Mouse (Mus musculus) liver, embryonic 11.5 days (tissue): Measurements from ENCODE around the gene Fam43b. TPM values are rescaled to one million over a fixed set of nuclear protein-coding genes. Genes with fewer than 3 reads are reported as not detected.

Experiments used
- ATAC-seq: fragments of 200-750 bp; cut with Nextera tagmentation; replicated peaks from 2 replicates; pipeline ENCODE4 v1.8.0; 2017; ENCODE audit warnings: moderate number of reproducible peaks, mild to moderate bottlenecking, moderate TSS enrichment, moderate library complexity; ENCODE audit not compliant: low FRiP score
- DNase-seq: peaks from one replicate; pipeline ENCODE4 v3.0.0-alpha.2; 2017; ENCODE audit warnings: low spot score
- H3K27ac ChIP-seq: fragments of 300-500 bp; sonication (generic); 2 replicates; pipeline ENCODE4 v1.5.1; 2014; ENCODE audit warnings: mild to moderate bottlenecking, low read depth, low read length, control low read depth
- H3K27me3 ChIP-seq: fragments of 300-500 bp; sonication (generic); replicated peaks from 2 replicates; pipeline ENCODE4 v1.6.1; 2014; ENCODE audit warnings: low read length, mixed read lengths; ENCODE audit not compliant: control insufficient read depth, insufficient read depth
- H3K36me3 ChIP-seq: fragments of 300-500 bp; sonication (generic); 2 replicates; pipeline ENCODE4 v1.6.1; 2014; ENCODE audit warnings: mild to moderate bottlenecking, low read length, moderate library complexity, mixed read lengths; ENCODE audit not compliant: control insufficient read depth, insufficient read depth
- H3K4me1 ChIP-seq: fragments of 300-500 bp; sonication (generic); replicated peaks from 2 replicates; pipeline ENCODE4 v1.6.1; 2014; ENCODE audit warnings: low read length, mixed read lengths; ENCODE audit not compliant: control insufficient read depth, insufficient read depth
- H3K4me2 ChIP-seq: fragments of 300-500 bp; sonication (generic); 2 replicates; pipeline ENCODE4 v1.6.1; 2014; ENCODE audit warnings: mild to moderate bottlenecking, control low read depth, moderate library complexity
- H3K4me3 ChIP-seq: fragments of 300-500 bp; sonication (generic); 2 replicates; pipeline ENCODE4 v1.5.1; 2014; ENCODE audit warnings: low read depth, low read length, control low read depth
- H3K9ac ChIP-seq: fragments of 300-500 bp; sonication (generic); 2 replicates; pipeline ENCODE4 v1.6.1; 2014; ENCODE audit warnings: low read depth, low read length, control low read depth
- H3K9me3 ChIP-seq: fragments of 300-500 bp; sonication (generic); 2 replicates; pipeline ENCODE4 v1.6.1; 2016; ENCODE audit warnings: low read length, inconsistent platforms, mixed read lengths; ENCODE audit not compliant: control insufficient read depth
- WGBS: fragments of 180-500 bp; shearing (Covaris S2); extraction: QIAGEN DNeasy Blood & Tissue Kit; methylation state at CpG from one replicate; pipeline ENCODE4 v1.1.7; 2014; 5-methylcytosine and 5-hydroxymethylcytosine counted together
- polyA plus RNA-seq: library from polyadenylated mRNA; unstranded; fragments of >200 nt; fragmentation: Nextera tagmentation; extraction: Ambion mirVana; gene quantifications from 2 replicates; pipeline ENCODE4 v1.2.1, GENCODE M21; 2014

Fam43b gene
- polyA plus RNA-seq, 1 experiment from 2014 or later: 0.21 TPM

GRCm38 (mm10) chr4:138362883-138363282 lies 33.4 kb downstream of the Fam43b start:
- ATAC-seq (no peak), DNase-seq (no peak)
- no peak overlapping the region for H3K4me2 ChIP-seq
- H3K36me3 ChIP-seq: no peaks in the 10 kb centered on the region
- peaks cover 5% of the 10 kb centered on the region for H3K27me3 ChIP-seq
- no peak overlapping the region for H3K4me3 ChIP-seq
- H3K9me3 ChIP-seq: no peaks in the 10 kb centered on the region
- 78% methylated on average over 7 of the region's 7 CpGs for WGBS
- H3K4me1 ChIP-seq: peaks cover 6% of the 10 kb centered on the region; the same call in 1 of the 2 replicates
- H3K27ac ChIP-seq: no peak overlapping the region
- no peak overlapping the region for H3K9ac ChIP-seq

DNA sequence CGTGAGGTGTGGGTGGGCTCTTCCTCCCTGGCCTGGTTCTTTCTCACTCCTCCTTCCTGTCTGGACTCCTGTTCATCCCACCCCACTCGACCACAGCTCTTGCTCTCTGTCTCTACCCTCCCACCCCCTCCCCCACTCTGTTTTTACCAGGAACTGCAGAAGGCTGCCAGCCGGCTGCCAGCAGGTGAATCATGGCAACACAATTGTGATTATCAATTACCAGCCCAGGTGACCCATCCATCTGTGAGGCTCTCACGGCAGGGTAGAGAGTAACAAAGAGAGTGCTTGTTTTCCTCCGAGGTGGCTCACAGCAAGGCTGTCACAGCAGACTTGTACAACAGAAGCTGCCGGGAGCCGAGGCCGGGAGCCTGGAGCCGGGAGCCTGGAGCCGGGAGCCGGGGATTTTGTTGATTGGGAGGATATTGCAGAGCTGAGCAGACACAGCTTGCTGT lies 34.9 kb downstream of the Fam43b start:
- no peak overlapping the region for H3K4me2 ChIP-seq
- 26% methylated on average over 11 of the region's 11 CpGs for WGBS

DNA sequence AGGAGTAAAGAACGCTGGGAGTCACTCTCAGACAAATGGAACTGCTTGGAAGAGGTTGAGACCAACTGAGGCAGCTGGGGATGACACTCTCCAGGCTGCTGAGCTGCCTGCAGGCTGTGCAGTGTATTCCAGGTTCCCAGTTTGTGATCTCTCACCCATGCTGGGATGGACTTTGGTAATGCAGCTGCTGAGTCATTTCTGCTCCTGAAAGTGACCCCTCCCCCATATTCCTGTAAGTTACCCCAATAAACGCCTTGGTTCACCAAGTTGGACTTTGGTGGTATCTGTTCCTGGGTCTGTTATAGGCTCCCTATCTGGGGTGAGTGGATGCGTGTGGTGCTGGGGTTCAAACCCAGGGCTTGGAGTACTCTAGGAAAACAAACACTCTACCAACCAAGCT lies 38.2 kb downstream of the Fam43b start:
- ATAC-seq (no peak), DNase-seq (no peak)
- Histone ChIP-seq H3K27ac (no peak overlapping the region), H3K4me3 (no peak overlapping the region), H3K9me3 (no peaks in the 10 kb centered on the region), H3K4me1 (no peaks in the 10 kb centered on the region; the same call in 1 of the 2 replicates), H3K27me3 (no peaks in the 10 kb centered on the region; the same call in 1 of the 2 replicates), H3K36me3 (no peaks in the 10 kb centered on the region), H3K9ac (no peak overlapping the region), H3K4me2 (no peak overlapping the region)
- 67% methylated on average over 3 of the region's 3 CpGs for WGBS

More for the DNA sequence above, 34.9 kb downstream of the Fam43b start:
- Histone ChIP-seq H3K4me1 (no peaks in the 10 kb centered on the region), H3K4me3 (no peak overlapping the region), H3K27me3 (no peaks in the 10 kb centered on the region; the same call in 1 of the 2 replicates), H3K9ac (no peak overlapping the region), H3K9me3 (no peaks in the 10 kb centered on the region), H3K27ac (no peak overlapping the region), H3K36me3 (no peaks in the 10 kb centered on the region)
- ATAC-seq (no peak), DNase-seq (no peak)

DNA sequence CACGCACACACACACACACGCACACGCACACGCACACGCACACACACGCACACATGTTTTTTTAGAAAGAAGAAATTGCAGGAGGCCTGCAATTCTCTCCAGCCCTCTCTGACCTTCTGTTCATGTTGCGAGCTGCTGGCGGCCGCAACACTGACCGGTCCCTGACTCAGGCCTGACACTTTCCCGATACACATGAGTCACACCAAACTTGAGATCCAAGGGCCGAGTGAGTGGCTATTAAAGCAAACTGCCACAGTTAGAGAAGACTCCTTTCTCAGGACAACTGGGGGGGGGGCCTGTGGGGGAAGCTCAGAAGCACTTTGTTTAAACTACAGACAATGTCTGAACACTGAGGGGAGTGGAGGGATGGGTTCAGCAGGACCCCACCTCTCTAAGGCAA lies 39.8 kb downstream of the Fam43b start:
- DNase-seq (no peak), ATAC-seq (no peak)
- WGBS: 90% methylated on average over 12 of the region's 12 CpGs
- Histone ChIP-seq H3K36me3 (no peaks in the 10 kb centered on the region), H3K4me2 (no peak overlapping the region), H3K9ac (no peak overlapping the region), H3K4me1 (no peaks in the 10 kb centered on the region; the same call in 1 of the 2 replicates), H3K27ac (no peak overlapping the region), H3K27me3 (no peaks in the 10 kb centered on the region; the same call in 1 of the 2 replicates), H3K4me3 (no peak overlapping the region), H3K9me3 (no peaks in the 10 kb centered on the region)

- Histone ChIP-seq H3K9ac (no peak overlapping the region), H3K27me3 (no peaks in the 10 kb centered on the region; the same call in 1 of the 2 replicates), H3K4me1 (no peaks in the 10 kb centered on the region; the same call in 1 of the 2 replicates), H3K27ac (no peak overlapping the region), H3K36me3 (no peaks in the 10 kb centered on the region), H3K9me3 (no peaks in the 10 kb centered on the region), H3K4me3 (no peak overlapping the region), H3K4me2 (no peak overlapping the region)
- 85% methylated on average over 8 of the region's 8 CpGs for WGBS
- no peak for DNase-seq
- ATAC-seq: no peak
Observed at GRCm38 (mm10) chr4:138356141-138356540, 40.2 kb downstream of the Fam43b start.

DNA sequence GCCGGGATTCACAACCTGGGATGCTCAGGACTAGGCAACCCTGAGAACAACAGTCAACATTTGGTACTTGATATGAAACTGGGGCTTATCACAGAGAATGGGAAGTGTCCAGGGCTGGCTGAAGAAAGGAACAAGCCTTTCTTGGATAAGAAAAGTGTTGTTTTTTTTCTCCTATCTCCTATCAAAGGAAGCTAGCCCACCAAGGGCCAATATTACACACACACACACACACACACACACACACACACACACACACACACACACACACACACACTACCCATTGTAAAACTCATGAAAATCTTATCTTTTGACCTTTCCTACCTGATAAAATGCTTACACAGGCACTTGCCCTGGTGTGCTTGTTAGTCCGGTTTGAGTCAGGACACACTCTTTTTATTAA lies 40.8 kb downstream of the Fam43b start:
- Histone ChIP-seq H3K36me3 (no peaks in the 10 kb centered on the region), H3K27me3 (no peaks in the 10 kb centered on the region), H3K4me3 (no peak overlapping the region), H3K9me3 (no peaks in the 10 kb centered on the region), H3K4me1 (no peaks in the 10 kb centered on the region; the same call in 1 of the 2 replicates), H3K27ac (no peak overlapping the region), H3K9ac (no peak overlapping the region), H3K4me2 (no peak overlapping the region)
- DNase-seq: no peak
- no peak for ATAC-seq
- WGBS: 73% methylated on average over 2 of the region's 2 CpGs

DNA sequence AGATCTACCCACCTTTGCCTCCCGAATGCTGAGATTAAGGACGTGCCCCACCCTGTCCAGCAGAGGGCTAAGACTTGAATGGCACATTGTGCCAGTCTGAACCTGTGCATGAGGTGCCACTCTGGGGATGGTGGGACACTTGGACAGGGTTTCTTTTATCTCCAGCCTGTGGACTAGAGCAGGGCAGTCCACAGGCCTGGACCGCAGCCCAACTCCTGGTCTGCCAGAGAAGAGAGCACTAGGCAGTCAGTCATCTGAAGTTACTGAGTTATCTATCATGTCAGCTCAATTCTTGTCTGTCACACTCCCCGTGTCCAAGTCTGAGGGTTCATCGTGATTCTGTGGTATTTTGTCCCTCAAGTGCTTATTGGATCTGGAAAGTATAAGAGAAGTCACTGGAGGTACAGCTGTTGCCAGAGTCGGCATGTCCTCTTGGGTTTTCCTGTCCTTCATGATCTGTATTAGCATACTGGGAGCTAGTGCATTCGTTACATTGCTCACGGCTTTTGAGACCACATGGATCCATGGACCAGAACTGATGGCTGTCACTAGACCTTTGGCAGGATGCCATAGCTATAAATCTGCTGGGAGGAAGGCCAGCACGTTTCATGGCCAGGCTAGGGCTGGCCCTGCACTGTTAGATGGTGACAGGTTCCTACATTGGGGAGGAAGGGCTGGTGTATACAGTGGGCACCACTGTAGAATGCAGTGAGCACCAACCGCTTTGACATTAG lies 42.7 kb downstream of the Fam43b start:
- H3K9me3 ChIP-seq: no peaks in the 10 kb centered on the region
- ATAC-seq (no peak), DNase-seq (no peak)
- H3K4me1 ChIP-seq: no peaks in the 10 kb centered on the region; the same call in 1 of the 2 replicates
- no peaks in the 10 kb centered on the region for H3K27me3 ChIP-seq
- H3K36me3 ChIP-seq: no peaks in the 10 kb centered on the region
- 73% methylated on average over 10 of the region's 10 CpGs for WGBS
- H3K4me3 ChIP-seq: no peak overlapping the region
- H3K27ac ChIP-seq: no peak overlapping the region
- no peak overlapping the region for H3K4me2 ChIP-seq
- no peak overlapping the region for H3K9ac ChIP-seq

- ATAC-seq: no peak
- H3K27me3 ChIP-seq: no peaks in the 10 kb centered on the region
- DNase-seq: no peak
- H3K9me3 ChIP-seq: no peaks in the 10 kb centered on the region
- H3K4me1 ChIP-seq: no peaks in the 10 kb centered on the region; the same call in 1 of the 2 replicates
- no peak overlapping the region for H3K4me2 ChIP-seq
- H3K4me3 ChIP-seq: no peak overlapping the region
- no peak overlapping the region for H3K27ac ChIP-seq
- 82% methylated on average over 6 of the region's 6 CpGs for WGBS
- H3K9ac ChIP-seq: no peak overlapping the region
- no peaks in the 10 kb centered on the region for H3K36me3 ChIP-seq
Observed at GRCm38 (mm10) chr4:138352692-138353091, 43.6 kb downstream of the Fam43b start.

GRCm38 (mm10) chr4:138351821-138352220 lies 44.5 kb downstream of the Fam43b start:
- no peak overlapping the region for H3K4me2 ChIP-seq
- DNase-seq (no peak), ATAC-seq (no peak)
- H3K4me1 ChIP-seq: no peaks in the 10 kb centered on the region; the same call in 1 of the 2 replicates
- no peak overlapping the region for H3K27ac ChIP-seq
- no peaks in the 10 kb centered on the region for H3K36me3 ChIP-seq
- no peaks in the 10 kb centered on the region for H3K9me3 ChIP-seq
- WGBS: 75% methylated on average over 5 of the region's 5 CpGs
- no peak overlapping the region for H3K4me3 ChIP-seq
- no peaks in the 10 kb centered on the region for H3K27me3 ChIP-seq
- H3K9ac ChIP-seq: no peak overlapping the region
